Mouse (Mus musculus): ENCODE data around the gene Ythdf2.
"Not testable (repeated sequence)": the region's sequence is repeated elsewhere in the genome, so short reads cannot be mapped to it uniquely, and the experiment has no call there.

Gene Ythdf2

GRCm38 (mm10) chr4:132211953-132212734 lies at the start of gene Ythdf2:
Gene Ythdf2, minus strand, starts transcription at chr4:132212303.
- no peak for DNase-seq (ENCODE audit: extremely low read depth, low read depth, low spot score)

GRCm38 (mm10) chr4:132260404-132261379 lies 48.6 kb upstream of the Ythdf2 start:
- DNase-seq (ENCODE audit: extremely low read depth, low read depth, low spot score), result no peak

DNA sequence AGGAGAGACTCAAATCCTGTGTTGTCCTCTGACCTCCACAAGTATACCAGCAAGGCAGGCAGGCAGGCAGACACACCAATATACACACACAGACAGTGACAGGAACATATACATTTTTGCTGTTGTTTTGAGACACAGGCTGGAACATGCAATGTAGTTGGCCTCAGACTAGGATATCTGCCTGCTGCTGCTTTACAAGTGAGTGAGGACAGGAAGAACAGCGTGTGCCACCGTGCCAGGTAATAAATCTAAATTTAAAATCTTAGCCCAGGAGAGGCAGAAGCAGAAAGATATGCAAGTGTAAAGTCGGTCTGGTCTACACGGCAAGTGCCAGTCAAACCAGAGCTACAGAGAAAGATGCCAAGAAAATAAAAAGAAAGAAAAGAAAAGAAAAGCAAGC lies 47.1 kb upstream of the Ythdf2 start:
- DNase-seq (ENCODE audit: extremely low read depth, low read depth, low spot score), result peak; percentile 74

GRCm38 (mm10) chr4:132256384-132256783 lies 44.3 kb upstream of the Ythdf2 start:
- DNase-seq (ENCODE audit: extremely low read depth, low read depth, low spot score), result no peak

DNA sequence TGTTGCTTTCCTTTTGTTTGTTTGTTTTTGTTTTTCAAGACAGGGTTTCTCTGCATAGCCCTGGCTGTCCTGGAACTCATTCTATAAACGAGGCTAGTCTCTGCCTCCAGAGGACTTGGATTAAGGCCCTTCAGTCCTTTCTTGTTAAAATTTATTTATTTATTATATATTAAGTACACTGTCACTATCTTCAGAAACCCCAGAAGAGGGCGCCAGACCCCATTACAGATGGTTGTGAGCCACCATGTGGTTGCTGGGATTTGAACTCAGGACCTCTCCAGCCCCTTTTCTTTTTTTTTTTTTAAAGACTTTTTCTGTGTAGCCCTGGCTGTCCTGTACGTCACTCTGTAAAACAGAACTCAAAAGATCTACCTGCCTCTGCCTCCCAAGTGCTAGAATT lies 42.9 kb upstream of the Ythdf2 start:
- no peak for DNase-seq (ENCODE audit: extremely low read depth, low read depth, low spot score)

GRCm38 (mm10) chr4:132253622-132254021 lies 41.5 kb upstream of the Ythdf2 start:
- no peak for DNase-seq (ENCODE audit: extremely low read depth, low read depth, low spot score)

DNA sequence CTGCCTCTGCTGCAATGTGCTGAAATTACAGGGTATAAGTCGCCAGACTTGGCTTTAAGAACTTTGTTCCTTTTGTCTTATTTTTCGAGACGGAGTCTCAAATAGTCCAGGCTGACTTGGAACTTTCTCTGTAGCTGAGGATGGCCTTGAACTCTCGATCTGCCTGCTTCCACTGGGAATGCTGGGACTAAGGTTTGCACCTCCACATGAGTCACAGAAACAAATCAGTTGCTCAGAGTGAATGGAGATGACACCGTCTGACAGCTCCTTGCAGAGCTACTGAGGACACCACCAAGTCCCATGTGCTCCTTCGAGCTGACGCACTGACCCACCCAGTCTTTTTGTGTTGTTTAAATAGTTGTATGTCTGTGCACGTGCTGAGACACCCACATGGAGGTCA lies 41.0 kb upstream of the Ythdf2 start:
- no peak for DNase-seq (ENCODE audit: extremely low read depth, low read depth, low spot score)

DNA sequence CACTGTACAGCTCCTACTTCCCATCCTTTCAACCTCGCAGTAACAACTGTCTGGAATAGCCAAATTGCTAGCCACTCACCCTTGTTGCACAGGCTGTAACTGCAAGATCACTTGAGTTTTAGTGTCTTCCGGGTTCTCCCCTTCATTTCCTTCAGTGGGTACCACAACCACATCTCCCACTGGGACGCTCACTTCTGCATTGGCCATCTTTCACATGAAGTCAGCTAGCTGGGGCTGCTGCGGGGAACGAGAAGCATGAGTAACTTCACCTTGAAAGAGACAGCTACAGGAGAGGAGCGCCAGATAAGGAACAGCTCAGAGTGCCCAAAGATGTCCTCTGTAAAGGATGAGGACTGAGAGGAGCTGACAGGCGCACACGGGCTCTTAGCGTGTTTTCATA lies 39.5 kb upstream of the Ythdf2 start:
- no peak for DNase-seq (ENCODE audit: extremely low read depth, low read depth, low spot score)

DNA sequence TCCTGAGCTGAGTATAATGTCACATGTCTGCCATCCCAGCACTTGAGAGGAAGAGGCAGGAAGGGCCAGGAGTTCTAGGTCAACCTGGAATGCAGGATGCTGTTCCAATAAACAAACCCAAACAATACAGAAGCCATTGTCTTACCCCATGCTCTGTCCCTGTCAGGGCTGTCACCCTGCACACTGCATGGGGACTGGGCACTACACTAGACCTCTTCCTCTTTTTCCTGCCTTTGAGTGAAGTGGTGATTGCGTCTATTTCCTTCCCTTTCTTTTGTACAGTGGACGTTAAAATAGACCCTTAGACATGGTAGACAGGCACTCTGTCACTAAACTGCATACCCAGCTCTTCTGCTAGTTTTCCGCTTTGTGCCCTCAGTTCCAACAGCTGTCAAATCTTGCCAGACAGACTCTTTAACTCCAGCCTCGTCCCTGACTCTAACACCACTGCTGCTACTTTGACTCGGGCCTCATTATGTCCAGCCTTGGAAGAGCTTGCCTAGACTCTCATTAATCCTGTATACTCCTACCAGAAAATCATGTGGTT lies 35.4 kb upstream of the Ythdf2 start:
- no peak for DNase-seq (ENCODE audit: extremely low read depth, low read depth, low spot score)

- DNase-seq (ENCODE audit: extremely low read depth, low read depth, low spot score), result no peak
Measured at GRCm38 (mm10) chr4:132245643-132246042, 33.5 kb upstream of the Ythdf2 start.

DNA sequence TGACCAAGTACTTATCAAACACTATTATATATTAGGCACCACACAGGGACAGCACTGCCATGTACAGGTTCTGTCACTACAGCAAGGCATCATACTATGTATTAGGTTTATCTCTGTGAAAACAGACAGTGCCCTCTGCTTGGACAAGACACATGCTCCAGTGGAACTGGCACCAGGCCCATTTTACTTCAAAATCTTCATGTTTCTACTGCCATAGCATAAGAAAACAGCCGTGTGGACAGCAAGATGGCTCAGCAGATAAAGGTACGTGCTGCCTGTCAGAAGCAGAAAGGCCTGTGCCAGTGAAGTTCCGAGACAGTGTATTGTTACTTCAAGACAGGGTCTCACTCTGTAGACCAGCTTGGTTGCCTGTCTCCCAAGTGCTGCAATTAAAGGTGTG lies 29.1 kb upstream of the Ythdf2 start:
- DNase-seq (ENCODE audit: extremely low read depth, low read depth, low spot score), result no peak

GRCm38 (mm10) chr4:132240367-132240766 lies 28.3 kb upstream of the Ythdf2 start:
- no peak for DNase-seq (ENCODE audit: extremely low read depth, low read depth, low spot score)

GRCm38 (mm10) chr4:132238356-132238755 lies 26.3 kb upstream of the Ythdf2 start:
- DNase-seq (ENCODE audit: extremely low read depth, low read depth, low spot score), result no peak

DNA sequence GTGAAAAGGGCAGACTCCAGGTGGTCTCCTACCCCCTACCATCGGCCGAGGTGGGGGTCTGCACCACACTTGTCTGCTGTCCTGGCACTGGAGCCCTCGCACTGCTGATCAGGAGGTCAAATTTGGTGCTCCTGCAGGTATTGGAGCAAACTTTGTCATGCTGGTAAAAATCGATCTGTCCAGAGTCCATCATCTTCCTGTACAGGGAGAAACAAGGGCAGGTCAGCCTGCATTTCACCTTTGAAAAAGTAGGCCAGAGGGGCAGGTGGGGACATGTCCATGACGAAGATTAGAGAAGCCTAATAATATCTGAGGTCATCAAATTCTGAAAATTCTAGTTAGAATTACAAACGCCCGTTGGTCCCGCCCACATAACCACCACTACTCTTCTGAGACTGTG lies 22.6 kb upstream of the Ythdf2 start:
- DNase-seq (ENCODE audit: extremely low read depth, low read depth, low spot score), result no peak

- no peak for DNase-seq (ENCODE audit: extremely low read depth, low read depth, low spot score)
Measured at GRCm38 (mm10) chr4:132230422-132230821, 18.3 kb upstream of the Ythdf2 start.

- not testable (repeated sequence) for DNase-seq (ENCODE audit: extremely low read depth, low read depth, low spot score)
Measured at GRCm38 (mm10) chr4:132222001-132222400, 9.9 kb upstream of the Ythdf2 start.

DNA sequence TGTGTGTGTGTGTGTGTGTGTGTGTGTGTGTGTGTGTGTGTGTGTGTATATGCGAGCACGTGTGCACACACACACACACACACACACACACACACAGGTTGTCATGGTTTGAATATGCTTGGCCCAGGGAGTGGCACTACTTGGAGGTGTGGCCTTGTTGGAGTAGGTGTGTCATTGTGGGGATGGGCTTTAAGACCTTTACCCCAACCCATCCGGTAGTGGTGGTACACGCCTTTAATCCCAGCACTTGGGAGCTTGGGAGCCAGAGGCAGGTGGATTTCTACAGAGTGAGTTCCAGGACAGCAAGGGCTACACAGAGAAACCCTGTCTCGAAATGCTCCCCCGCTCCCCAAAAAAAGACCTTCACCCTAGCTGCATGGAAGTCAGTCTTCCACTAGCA lies 6.3 kb upstream of the Ythdf2 start:
- DNase-seq (ENCODE audit: extremely low read depth, low read depth, low spot score), result not testable (repeated sequence)

DNA sequence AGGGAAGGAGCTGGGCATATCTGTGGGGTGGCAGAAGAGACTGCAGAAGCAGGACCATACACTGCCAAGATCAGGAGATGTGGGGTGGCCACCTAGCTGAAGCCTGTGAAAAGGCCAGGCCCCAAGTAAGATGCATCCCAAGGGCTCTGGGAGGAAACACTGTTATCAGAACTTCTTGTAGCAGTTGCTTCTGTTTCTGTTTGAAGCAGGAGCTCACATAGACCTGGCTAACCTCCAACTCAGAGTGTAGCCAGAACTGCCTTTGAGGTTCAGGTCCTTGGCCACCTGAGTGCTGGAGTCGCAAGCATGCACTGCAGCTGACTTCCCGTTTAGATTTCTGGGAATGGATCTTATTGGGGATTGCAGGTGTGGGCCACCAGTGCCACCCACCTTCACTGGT lies 5.7 kb upstream of the Ythdf2 start:
- no peak for DNase-seq (ENCODE audit: extremely low read depth, low read depth, low spot score)

DNA sequence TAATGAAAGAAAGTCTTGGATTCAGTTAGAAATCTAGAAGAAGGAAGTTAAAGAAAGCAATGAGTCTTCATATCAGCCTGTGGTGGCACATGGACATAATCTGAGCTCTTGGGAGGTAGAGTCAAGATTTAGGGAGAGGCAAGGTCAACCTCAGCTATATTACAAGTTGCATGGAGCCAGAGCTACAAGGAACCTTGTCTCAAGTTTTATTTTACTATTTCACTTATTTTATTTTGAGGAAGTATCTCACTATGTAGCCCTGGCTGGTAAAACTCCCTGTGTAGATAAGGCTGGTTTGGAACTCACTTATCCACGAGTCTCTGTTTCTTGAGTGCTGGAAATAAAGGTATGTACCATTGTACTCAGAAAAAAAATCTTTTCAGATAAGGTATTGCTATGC lies 4.5 kb upstream of the Ythdf2 start:
- DNase-seq (ENCODE audit: extremely low read depth, low read depth, low spot score), result no peak

DNA sequence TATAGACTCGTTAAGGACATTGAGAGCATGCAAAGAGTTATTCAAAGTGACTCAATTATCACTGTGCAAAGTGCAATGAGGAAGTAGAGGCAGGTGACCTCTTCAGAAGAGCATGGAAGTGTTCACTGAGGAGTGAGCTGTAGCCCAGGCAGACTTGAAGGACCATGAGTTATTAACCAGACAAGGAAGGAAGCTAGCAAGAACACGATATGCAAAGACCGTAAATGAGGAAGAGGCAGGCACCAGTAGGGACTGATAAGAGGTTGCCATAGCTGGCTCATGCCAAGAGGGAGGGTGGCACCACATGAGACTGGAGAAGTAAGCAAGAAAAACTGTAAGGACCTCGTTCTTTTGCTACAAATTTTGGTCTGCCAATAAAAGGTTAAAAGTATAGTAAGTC lies 2.7 kb upstream of the Ythdf2 start:
- DNase-seq (ENCODE audit: extremely low read depth, low read depth, low spot score), result no peak

- DNase-seq (ENCODE audit: extremely low read depth, low read depth, low spot score), result no peak
Measured at GRCm38 (mm10) chr4:132211091-132211942, 786 bp downstream of the Ythdf2 start.
